Mouse (Mus musculus) limb, embryonic 14.5 days (tissue): ENCODE measurements at regions not wholly inside any gene's neighbourhood (a gene's known extent, or its start where the extent isn't known, plus 50 kb on each side); places are given as distances from the start of the nearest gene placed in this dataset.

Source experiments
- ATAC-seq: fragments of 200-750 bp; cut with Nextera tagmentation; 2 replicates; pipeline ENCODE4 v1.8.0; 2017; ENCODE audit warnings: low read depth, moderate number of reproducible peaks, moderate TSS enrichment; ENCODE audit not compliant: low FRiP score
- DNase-seq: peaks from one replicate; pipeline ENCODE4 v3.0.0-alpha.2; 2015; ENCODE audit warnings: low spot score
- H3K27ac ChIP-seq: fragments of 300-500 bp; sonication (generic); replicated peaks from 2 replicates; pipeline ENCODE4 v1.5.1; 2014; ENCODE audit warnings: low read depth, mild to moderate bottlenecking, low read length, moderate library complexity, mixed read lengths
- H3K27me3 ChIP-seq: fragments of 300-500 bp; sonication (generic); 2 replicates; pipeline ENCODE4 v1.6.1; 2014; ENCODE audit warnings: low read length, mixed read lengths; ENCODE audit not compliant: control insufficient read depth, insufficient read depth
- H3K36me3 ChIP-seq: fragments of 300-500 bp; sonication (generic); 2 replicates; pipeline ENCODE4 v1.6.1; 2014; ENCODE audit warnings: mild to moderate bottlenecking, low read length, moderate library complexity, mixed read lengths; ENCODE audit not compliant: control insufficient read depth, insufficient read depth
- H3K4me1 ChIP-seq: fragments of 300-500 bp; sonication (generic); 2 replicates; pipeline ENCODE4 v1.6.1; 2014; ENCODE audit warnings: antibody characterized with exemption, low read length, mixed read lengths; ENCODE audit not compliant: control insufficient read depth, insufficient read depth
- H3K4me2 ChIP-seq: fragments of 300-500 bp; sonication (generic); replicated peaks from 2 replicates; pipeline ENCODE4 v1.6.1; 2014; ENCODE audit warnings: low read depth, mild to moderate bottlenecking, low read length, moderate library complexity; ENCODE audit not compliant: severe bottlenecking
- H3K4me3 ChIP-seq: fragments of 300-500 bp; sonication (generic); replicated peaks from 2 replicates; pipeline ENCODE4 v1.5.1; 2014; ENCODE audit warnings: low read length
- H3K9ac ChIP-seq: fragments of 300-500 bp; sonication (generic); 2 replicates; pipeline ENCODE4 v1.6.1; 2014; ENCODE audit warnings: mild to moderate bottlenecking, low read depth, low read length, moderate library complexity; ENCODE audit not compliant: severe bottlenecking
- H3K9me3 ChIP-seq: fragments of 300-500 bp; sonication (generic); 2 replicates; pipeline ENCODE4 v1.6.1; 2016; ENCODE audit warnings: low read length; ENCODE audit not compliant: control insufficient read depth
- POLR2A ChIP-seq: fragments of 200-500 bp; IDR thresholded peaks from 2 replicates; pipeline ENCODE4 v1.8.0; 2012; ENCODE audit warnings: inconsistent platforms, mild to moderate bottlenecking, moderate library complexity, borderline replicate concordance; ENCODE audit not compliant: insufficient read depth, insufficient read length; ENCODE audit errors: extremely low read depth
- WGBS: fragments of 180-500 bp; shearing (Covaris S2); extraction: QIAGEN DNeasy Blood & Tissue Kit; methylation state at CpG from one replicate; pipeline ENCODE4 v1.1.7; 2014; 5-methylcytosine and 5-hydroxymethylcytosine counted together

DNA sequence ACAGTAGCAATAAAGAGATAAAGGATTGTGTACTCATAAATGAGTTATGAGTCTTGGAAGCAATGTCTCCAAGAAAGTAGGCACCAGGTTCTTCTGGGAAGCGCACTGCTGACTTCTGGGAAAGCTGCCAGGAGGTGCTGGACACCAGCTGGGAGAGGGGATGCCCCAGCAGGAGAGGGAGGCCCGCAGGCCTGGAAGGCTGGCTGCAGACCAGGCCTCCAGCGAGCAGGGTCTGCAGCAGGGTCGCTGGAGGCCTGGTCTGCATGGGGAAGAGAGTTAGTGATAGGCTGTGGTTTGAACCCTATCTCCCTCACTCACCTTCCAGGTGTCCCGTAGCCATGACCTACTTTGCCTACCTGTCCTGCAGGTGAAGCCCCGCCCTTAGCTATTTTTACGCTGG, 102.6 kb upstream of the 1600014C23Rik start:
- WGBS = 50% methylated on average over 7 of the region's 7 CpGs
- 0 out of 2 replicates have a peak, but pooled peaks cover 6% of the 10 kb centered on the region for H3K4me1 ChIP-seq

DNA sequence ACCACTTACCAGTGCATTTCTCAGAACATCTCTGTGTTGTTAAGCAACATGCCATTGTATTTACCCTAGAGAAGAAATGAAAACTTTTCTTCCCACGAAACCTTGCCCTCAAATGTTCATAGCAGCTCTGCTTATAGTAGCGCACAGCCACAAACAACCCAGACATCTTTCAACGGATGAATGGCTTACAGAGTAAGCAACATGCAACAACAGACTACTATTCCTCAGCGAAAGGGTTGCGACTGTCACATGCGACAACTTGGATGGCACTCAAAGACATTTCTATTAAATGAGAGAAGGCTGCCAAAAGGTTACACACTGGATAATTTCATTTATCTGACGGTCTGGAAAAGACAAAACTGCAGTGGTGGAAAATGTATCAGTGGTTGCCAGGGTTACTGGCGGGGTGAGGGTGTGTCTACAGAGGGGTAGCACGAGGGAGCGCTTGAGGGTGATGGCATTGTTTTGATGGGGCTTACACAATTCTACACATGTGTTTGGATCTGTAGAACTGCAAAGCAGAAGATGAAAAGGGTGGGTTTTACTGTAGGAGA, 101.0 kb upstream of the 1600014C23Rik start:
- WGBS = 79% methylated on average over 10 of the region's 10 CpGs
- Histone ChIP-seq H3K36me3 (no peaks in the 10 kb centered on the region), H3K9me3 (no peaks in the 10 kb centered on the region), H3K27me3 (no peaks in the 10 kb centered on the region), H3K4me1 (0 out of 2 replicates have a peak, but pooled peaks cover 6% of the 10 kb centered on the region), H3K4me3 (no peak overlapping the region), H3K4me2 (no peak overlapping the region), H3K27ac (no peak overlapping the region), H3K9ac (no peak overlapping the region)
- no peak for TF ChIP-seq POLR2A
- ATAC-seq (no peak), DNase-seq (no peak)

More for the DNA sequence above, 102.6 kb upstream of the 1600014C23Rik start:
- H3K9ac ChIP-seq = no peak overlapping the region
- no peak overlapping the region for H3K4me3 ChIP-seq
- H3K36me3 ChIP-seq = no peaks in the 10 kb centered on the region
- no peak for ATAC-seq
- H3K27me3 ChIP-seq = no peaks in the 10 kb centered on the region
- no peaks in the 10 kb centered on the region for H3K9me3 ChIP-seq
- TF ChIP-seq POLR2A = no peak
- no peak overlapping the region for H3K4me2 ChIP-seq
- H3K27ac ChIP-seq = no peak overlapping the region
- peak; percentile 41 for DNase-seq

GRCm38 (mm10) chr17:45830324-45830723, 96.7 kb upstream of the 1600014C23Rik start:
- Histone ChIP-seq H3K9ac (no peak overlapping the region), H3K36me3 (no peaks in the 10 kb centered on the region), H3K9me3 (no peaks in the 10 kb centered on the region), H3K4me3 (no peak overlapping the region), H3K27ac (no peak overlapping the region), H3K4me2 (no peak overlapping the region), H3K27me3 (no peaks in the 10 kb centered on the region), H3K4me1 (peaks cover 5% of the 10 kb centered on the region; the same call in 1 of the 2 replicates)
- TF ChIP-seq POLR2A = no peak
- ATAC-seq = no peak
- no peak for DNase-seq
- WGBS = 79% methylated on average over 5 of the region's 5 CpGs

GRCm38 (mm10) chr17:45829571-45829970, 95.9 kb upstream of the 1600014C23Rik start:
- DNase-seq (no peak), ATAC-seq (no peak)
- Histone ChIP-seq H3K4me3 (no peak overlapping the region), H3K4me2 (no peak overlapping the region), H3K27ac (no peak overlapping the region), H3K36me3 (no peaks in the 10 kb centered on the region), H3K9me3 (no peaks in the 10 kb centered on the region), H3K27me3 (no peaks in the 10 kb centered on the region), H3K4me1 (peaks cover 7% of the 10 kb centered on the region; the same call in 1 of the 2 replicates), H3K9ac (no peak overlapping the region)
- TF ChIP-seq POLR2A = no peak
- WGBS = 79% methylated on average over 9 of the region's 9 CpGs

DNA sequence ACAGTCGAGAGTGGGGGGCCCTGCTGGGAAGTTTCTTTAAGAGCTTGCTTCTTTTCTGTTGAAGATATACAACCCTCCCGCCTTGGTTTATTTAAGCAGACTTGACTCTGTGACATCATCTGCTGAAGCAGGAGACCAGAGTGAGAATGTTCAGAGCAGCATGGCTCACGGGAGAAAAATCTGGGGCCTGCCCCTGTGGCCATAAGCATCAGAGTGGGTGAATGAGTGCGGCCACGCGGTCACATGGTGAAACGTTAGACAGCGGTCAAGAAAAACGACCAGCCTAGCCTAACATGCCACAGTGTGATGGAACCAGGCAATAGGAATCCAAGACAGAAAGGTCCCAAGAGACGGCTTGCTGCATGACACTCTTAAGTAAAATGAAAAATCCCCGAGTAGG, 95.2 kb upstream of the 1600014C23Rik start:
- 79% methylated on average over 11 of the region's 11 CpGs for WGBS

More for the DNA sequence above, 95.2 kb upstream of the 1600014C23Rik start:
- Histone ChIP-seq H3K9me3 (no peaks in the 10 kb centered on the region), H3K4me3 (no peak overlapping the region), H3K4me2 (no peak overlapping the region), H3K4me1 (peaks cover 7% of the 10 kb centered on the region; the same call in 1 of the 2 replicates), H3K36me3 (no peaks in the 10 kb centered on the region), H3K27ac (no peak overlapping the region), H3K9ac (no peak overlapping the region), H3K27me3 (no peaks in the 10 kb centered on the region)
- ATAC-seq = no peak
- DNase-seq = no peak
- no peak for TF ChIP-seq POLR2A
